Mouse (Mus musculus): Measurements from ENCODE around the gene Thg1l. TPM values are rescaled to one million over a fixed set of nuclear protein-coding genes. Genes with fewer than 3 reads are reported as not detected.

Thg1l gene
- 15.5 TPM for total RNA-seq (2023)

GRCm38 (mm10) chr11:45955127-45955627 is at the start of gene Thg1l:
Gene Thg1l (minus strand): TSS chr11:45955494.

GRCm38 (mm10) chr11:45979946-45980892 is 24.9 kb upstream of the Thg1l start, which contains the start of gene Sox30:
Gene Sox30 (plus strand): TSS chr11:45980310.

GRCm38 (mm10) chr11:45944643-45945156 is 10.6 kb downstream of the Thg1l start, which contains the start of gene Lsm11:
Gene Lsm11 (minus strand): TSS chr11:45944935.

Other genes starting within 250 kb of the Thg1l start
- 169 TPM for gene Clint1, start 103.4 kb downstream of the Thg1l start, total RNA-seq (2023)
- 6.5 TPM for gene Lsm11, start 10.6 kb downstream of the Thg1l start, total RNA-seq (2023)
- not detected for gene Sox30, start 24.8 kb upstream of the Thg1l start, total RNA-seq (2023)
- 2.1 TPM for gene Gm12166, start 96.8 kb upstream of the Thg1l start, total RNA-seq (2023)
- 35.9 TPM for gene Adam19, start 100.5 kb upstream of the Thg1l start, total RNA-seq (2023)
- gene Nipal4, start 211.0 kb upstream of the Thg1l start, total RNA-seq (2023): 0.15 TPM

Data from CD4-positive naive resting alpha-beta T cell, adult 76 days (primary cell).